Mouse (Mus musculus) gastrocnemius, adult 18-20 months (tissue): Measurements from ENCODE around the gene Wfdc11. TPM values are rescaled to one million over a fixed set of nuclear protein-coding genes. Genes with fewer than 3 reads are reported as not detected.
"Not testable (repeated sequence)": the region's sequence is repeated elsewhere in the genome, so short reads cannot be mapped to it uniquely, and the experiment has no call there.

ENCODE experiments used
- DNase-seq: peaks from one replicate; pipeline ENCODE4 v3.0.0; 2021; ENCODE audit warnings: low spot score
- long read RNA-seq, 2 experiments: library from polyadenylated mRNA; stranded (forward); transcript quantifications; one replicate each; pipeline ENCODE4 v2.0.0; 2021
- total RNA-seq, 2 experiments: library from RNA; stranded (reverse); gene quantifications; 2 replicates each; pipeline ENCODE4 v1.2.3; 2021

The Wfdc11 gene
- not detected for total RNA-seq
- long read RNA-seq, experiment 1, result 0 reads
- long read RNA-seq, experiment 2, result 0 reads

DNA sequence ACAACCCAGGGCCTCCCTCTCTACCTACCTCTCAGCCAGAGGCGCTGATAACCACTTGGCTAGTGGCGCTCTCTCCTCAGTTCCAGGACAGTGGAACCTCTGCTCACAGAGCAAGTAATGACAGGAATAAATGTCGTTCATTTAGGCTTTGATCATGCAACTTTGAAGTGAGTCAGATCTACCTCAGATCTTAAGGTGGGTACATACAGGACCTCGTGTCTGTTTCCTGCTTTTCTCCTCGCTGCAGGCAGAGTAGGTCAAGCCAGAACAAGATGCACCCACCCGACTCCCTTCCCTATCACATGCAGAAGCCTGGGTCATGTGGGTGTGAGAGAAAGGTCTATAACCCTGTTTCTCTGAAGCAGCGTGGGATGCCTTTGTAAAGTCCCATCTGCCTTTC is at the start of gene Wfdc11:
Gene Wfdc11, minus strand, starts transcription at position 101 of the 400 bp plus-strand sequence.
- DNase-seq, result no peak

DNA sequence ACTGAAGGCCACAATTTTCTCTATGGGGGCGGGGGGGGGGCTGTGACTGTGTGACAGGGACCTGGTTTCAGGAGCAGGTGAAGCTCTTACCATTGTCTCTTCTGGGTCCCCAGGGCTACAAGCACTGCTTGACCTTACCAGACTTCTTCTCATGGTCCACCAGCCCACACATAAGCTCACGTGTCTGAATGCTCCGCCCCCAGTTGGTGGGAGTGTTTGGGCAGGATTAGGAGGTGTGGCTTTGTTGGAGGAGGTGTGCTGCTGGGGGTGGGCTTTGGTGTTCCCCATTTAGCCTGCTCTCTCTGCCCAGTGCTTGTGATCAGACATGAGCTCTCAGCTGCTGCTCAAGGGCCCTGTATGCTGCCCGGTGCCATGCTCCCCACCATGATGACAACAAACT is 49.4 kb upstream of the Wfdc11 start:
- no peak for DNase-seq

DNA sequence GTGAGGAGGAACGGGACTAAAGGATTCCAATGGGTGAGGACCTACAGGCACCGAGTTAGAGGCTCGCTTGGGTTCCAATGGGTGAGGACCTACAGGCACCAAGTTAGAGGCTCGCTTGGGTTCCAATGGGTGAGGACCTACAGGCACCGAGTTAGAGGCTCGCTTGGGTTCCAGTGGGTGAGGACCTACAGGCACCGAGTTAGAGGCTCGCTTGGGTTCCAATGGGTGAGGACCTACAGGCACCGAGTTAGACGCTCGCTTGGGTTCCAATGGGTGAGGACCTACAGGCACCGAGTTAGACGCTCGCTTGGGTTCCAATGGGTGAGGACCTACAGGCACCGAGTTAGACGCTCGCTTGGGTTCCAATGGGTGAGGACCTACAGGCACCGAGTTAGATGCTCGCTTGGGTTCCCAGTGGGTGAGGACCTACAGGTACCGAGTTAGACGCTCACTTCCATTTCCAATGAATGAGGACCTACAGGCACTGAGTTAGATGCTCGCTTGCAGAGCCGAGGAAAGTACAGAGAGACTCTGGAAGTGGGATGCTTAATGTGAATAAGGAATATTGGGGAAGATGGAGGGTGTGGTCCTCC is 42.4 kb upstream of the Wfdc11 start:
- not testable (repeated sequence) for DNase-seq

DNA sequence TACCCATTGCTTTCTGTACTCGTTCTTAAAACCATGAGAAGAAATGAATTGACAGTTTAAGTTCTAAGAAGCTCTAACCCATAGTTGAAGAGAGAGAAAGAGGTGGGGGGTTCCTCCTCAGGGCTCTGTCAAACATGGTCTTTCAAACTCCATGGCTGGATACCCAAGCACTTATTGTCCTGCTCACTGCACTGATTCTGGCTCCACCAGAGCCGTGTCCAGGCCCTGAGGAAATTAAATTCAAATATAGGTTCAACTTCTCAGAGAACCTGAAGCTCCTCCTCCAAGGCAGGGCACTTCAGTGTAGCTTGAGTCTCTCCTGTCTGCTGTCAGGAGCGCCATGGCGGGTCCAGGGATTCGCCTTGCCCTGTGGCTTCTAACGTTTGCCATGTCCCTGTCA is 41.1 kb upstream of the Wfdc11 start, which contains the start of gene Spint5:
Gene Spint5, plus strand, starts transcription at position 301 of the 400 bp plus-strand sequence.
- DNase-seq, result no peak

DNA sequence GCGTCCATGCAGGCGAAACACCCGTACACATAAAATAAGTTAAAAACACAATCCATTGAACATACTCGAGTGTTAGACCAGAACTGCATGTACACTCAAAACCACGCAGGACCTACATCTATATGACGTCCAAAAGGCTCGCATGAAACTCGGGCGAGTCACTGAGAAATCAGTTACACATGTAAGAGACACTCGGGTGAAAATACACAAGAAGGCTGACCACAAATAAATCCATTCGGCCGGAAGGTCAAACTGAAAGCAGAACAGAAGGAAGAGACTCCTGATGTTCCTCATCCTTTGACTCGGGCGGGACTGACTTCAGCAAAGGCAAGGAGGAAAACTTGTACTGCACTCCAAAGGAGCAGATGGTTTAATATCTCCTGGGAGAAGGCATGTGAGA is 32.1 kb upstream of the Wfdc11 start:
- DNase-seq, result no peak

DNA sequence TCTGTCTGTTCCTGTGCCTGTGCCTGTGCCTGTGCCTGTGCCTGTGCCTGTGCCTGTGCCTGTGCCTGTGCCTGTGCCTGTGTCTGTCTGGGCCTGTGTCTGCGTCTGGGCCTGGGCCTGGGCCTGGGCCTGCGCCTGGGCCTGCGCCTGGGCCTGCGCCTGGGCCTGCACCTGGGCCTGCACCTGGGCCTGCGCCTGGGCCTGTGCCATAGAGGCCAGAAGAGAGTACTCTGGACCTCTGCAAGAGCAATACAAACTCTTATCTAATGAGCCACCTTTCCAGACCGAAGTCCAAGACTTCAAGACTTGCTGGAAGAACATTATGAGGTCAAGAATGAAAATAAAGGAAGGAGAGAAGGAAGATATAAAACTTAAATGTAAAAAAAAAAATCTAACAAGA is 31.4 kb upstream of the Wfdc11 start:
- no peak for DNase-seq

DNA sequence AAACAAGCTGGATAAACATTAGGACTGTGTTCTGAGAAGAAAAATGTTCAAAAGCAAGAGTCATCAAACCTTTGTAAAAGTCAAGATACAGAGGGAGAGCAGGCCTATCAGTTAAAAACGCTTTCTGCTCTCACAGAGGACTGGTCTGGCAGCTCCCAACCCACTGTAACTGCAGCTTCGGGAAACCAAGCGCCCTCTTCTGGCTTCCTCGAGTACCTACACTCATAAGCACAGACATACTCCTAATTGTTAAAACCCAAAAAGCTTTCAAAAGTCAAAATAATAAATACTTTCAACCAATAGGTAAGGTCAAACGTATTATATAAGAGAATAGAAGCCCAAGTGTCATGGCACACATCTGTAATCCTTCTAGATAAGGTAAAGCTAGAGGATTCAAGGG is 30.3 kb upstream of the Wfdc11 start:
- no peak for DNase-seq

DNA sequence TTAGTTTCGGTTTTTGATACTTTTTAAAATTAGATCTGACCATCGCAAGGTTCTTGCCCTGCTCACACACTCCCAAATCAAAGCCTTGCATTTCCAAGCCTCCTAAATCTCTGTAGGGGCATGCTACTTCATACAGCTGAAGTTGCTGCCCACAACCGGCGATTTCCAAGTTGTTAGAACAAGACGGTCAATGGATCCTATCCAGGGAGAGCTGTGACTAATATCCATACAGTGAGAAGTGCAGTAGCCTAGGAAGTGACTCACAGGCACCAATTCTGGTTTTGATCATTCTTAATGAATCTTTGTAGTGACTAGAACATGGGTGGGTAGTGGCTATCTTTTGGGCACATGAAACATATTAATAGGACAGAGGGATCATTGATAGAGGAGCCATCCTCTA is 27.9 kb upstream of the Wfdc11 start:
- DNase-seq, result no peak

DNA sequence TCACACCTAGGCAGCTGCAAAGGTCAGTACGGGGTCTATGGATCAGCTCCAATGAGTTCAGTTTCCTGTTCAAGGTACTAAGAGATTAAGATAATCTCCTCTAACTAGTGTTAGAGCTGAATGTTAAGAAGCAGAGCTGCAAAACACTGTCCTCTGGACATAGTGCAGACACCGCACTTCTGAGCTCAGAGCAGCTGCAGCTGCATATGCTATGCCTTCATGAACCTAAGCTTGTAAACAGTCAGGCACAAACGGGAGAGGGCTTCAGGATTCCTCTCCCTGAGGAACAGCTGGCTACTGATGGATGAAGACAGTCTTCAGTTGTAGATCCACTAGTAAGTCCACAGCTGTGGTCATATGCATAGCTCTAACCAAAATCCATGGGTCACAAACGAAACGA is 27.1 kb upstream of the Wfdc11 start:
- no peak for DNase-seq

DNA sequence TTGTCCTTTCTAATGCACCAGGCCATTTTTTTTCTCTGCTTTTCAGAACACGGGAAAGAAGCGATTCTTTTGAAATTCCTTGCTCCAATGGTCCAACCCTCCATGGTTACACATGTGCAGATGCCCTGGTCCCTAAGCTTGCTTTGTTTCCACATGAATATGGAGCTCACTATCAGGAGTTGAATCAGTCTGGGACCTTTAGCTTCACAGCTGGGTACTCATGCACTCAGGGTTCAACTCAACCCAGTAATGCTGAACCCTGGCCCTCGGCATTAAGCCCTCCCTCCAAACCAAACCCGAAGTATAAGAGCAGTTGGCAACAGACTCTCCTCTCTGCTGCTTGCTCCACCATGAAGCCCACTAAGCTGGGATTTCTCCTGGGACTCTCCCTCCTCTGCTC is 24.3 kb upstream of the Wfdc11 start, which contains the start of gene Spint4:
Gene Spint4, plus strand, starts transcription at position 301 of the 400 bp plus-strand sequence.
- DNase-seq, result no peak

DNA sequence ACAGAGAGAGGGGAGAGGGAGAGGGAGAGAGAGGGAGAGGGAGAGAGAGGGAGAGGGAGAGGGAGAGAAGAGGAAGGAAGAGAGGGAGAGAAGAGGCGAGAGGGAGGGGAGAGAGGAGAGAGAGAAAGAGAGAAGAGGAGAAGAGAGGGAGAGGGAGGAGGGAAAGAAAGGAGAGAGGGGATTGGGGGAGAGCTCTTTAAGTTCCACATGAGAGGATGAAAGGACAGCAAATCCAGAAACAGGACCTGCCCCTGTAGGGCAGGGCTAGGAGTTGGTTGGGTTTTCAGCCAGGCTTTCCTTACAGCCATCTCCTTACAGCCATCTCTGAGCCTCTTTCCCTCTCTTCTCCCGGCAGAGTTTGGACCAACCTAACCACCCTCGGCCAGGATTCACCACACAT is 10.9 kb upstream of the Wfdc11 start, which contains the start of gene Wfdc13:
Gene Wfdc13, plus strand, starts transcription at position 301 of the 400 bp plus-strand sequence.
- no peak for DNase-seq

DNA sequence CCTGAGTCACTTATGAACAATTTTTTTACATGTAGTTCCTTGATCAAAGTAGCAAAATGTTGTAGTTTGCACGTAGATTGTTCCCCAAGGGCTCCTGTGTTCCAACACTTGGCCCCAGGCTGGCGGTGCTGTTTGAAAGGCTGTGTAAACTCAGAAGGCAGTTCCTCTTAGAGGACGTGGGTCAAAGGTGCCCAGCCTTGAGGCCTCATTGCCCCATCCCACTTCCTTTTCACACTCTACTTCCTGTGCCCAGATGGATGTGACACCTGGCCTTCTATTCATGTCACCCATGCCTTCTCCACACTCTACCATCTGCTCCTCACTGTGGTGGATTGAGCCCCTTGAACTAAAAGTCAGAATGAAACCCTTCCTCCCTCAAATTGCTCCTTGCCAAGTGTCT is 6.0 kb upstream of the Wfdc11 start:
- DNase-seq, result no peak

DNA sequence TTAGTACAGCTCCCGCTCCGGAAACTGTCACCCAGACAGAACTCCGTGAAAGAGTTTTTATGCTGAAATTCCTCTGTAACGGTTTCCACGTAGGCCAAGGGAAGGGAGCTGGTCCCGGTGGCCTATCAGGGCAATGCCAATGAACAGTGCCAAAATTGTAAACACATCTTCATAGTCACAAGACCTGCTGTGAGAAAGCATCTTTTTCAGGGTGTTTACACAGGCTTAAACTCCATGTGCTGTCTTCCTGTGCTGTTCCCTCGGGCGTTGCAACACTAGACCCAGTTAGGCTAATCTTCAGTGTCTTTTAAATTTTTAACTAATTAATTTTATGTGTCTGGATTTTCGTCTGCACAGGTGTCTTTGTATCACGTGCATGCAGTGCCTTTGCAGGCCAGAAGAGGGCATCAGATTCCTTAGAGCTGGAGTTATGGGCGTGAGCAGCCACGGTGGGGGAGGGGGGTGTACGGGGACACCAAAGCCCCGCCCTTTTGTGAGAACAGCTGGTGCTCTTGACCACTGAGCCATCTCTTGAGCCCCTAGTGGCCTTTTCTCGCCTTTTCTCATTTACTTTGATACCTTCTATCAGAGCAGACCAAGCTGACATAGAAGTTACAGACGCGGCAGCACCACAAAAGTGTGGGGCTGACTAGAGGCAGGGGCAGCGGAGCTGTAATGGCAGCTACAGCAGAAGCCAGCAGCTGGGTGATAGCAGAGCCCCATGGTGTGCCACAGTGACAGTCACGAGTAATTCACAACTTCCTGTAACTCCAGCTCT is 5.2 kb upstream of the Wfdc11 start:
- peak; percentile 62 for DNase-seq

DNA sequence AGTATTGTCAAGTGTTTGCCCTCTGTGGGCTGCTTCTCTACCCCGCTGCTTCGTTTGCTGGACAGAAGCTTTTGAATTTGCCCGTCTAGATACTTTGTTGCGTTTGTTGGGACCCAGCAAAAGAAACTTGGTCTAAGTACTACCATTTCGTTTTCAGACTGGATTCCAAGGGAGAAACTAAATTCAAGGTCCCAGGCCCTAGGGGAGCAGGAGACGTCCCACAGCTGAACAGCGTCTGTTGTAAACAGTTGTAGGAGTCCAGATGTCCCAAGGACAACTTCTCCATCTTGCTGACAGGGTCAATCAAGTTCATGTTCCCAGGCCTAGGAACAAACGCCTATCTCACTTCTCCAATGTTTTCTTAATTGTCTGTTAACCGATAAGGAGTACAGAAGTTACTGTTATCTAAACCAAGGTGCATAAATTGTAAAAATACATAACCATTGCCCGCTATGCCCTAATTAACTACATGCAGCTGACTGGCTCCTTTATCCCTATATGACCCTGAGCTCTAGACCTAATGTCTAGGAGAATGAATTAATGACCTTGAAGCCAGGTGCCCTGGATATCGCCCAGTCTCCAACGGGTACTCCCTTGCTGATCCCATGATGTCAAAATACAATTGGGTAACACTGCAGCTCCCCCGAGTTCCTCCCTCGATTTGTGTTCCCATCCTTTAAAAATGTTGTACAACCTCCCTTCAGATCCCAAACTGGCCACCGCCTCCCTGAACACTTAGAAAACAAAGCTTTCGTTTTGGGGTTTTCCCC is 3.2 kb upstream of the Wfdc11 start:
- no peak for DNase-seq

DNA sequence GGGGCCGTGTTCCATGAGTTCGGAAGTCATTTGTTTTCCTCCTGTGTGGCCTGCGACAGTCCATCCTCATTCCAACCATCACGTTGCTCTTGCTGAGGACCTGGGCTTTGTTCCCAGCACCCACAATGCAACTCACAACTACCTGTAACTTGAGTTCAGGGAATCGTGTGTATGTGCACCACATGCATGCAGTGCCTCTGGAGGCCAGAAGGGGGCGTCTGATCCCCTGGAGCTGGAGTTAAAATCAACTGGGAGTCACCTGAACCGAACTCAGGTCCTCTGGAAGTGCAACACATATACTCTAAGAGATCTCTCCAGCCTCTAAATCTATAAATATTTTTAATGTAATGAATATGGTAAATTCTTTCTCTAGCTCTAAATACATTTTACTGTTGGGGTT is 2.2 kb upstream of the Wfdc11 start:
- no peak for DNase-seq

DNA sequence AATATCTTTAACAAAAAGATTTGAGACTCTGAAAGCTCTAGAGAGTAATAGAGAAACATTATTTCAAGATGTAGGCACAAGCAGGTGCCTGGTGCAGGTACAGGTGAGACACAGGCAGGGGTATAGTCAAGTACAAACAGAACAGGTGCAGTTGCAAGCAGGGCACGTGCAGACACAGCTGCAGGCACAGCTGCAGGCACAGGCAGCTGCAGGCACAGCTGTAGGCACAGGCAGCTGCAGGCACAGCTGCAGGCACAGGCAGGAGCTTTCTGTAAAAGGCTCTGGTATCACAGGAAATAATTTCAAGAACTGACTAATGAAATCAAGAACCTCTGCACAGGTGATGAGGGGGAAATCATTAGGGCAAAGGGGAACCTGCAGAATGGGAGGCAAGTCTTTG is 2.9 kb downstream of the Wfdc11 start:
- no peak for DNase-seq

DNA sequence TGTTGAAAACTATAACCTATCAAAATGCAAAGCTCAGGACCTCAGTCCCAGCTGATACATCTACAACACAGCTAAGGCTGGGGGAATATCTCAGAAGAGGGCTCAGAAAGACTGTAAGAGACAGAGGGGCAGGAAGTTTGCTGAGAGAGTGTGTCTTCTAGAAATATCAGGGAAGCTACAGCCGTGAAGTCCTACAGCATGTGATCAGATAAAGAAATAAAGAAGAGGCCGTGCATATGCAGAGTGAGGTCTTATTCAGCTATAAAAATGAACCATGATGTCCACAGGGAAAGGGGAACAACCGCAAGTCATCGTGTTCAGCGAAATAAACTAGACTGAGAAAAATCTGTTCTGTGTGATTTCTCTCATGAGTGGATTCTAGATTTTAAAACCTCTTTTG is 3.6 kb downstream of the Wfdc11 start:
- DNase-seq, result no peak

DNA sequence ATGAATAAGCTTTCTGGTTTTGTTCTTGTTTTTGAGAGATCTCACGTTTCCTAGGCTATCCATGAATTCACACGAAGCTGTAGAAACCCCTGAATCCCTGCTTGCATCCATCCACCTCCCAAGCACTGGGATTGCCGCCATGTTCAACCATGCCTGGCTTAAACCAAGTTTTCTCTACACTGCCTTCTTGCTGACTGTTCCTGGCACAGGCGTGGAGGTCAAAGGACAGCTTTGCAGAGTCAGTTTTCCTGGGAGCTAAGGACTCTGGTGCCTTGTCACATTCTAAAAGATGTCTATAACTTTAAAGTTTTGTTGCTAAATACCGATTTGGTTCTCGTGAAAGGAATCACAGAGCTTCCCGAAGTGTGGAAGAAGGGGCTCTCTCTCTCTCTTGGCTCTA is 9.0 kb downstream of the Wfdc11 start:
- no peak for DNase-seq

DNA sequence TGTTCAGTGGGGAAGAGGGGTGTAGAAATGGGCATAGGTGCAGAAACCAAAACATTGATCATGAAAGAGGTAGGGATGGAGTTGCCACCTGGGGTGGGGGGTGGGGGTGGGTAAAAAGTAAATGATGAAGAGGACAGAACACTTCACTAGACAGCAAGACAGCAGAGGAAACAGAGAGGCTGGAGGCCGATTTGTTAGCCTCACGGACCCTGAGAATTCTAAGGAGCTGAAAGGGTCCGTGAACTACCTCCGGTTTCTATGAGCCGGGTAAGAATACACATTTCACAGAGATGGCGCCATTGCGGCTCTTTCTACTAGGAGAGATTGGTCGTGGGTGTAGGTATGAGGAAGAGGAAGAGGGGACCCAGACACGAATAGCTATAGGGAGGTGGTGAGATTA is 17.4 kb downstream of the Wfdc11 start, which contains the start of gene Wfdc9:
Gene Wfdc9, minus strand, starts transcription at position 101 of the 400 bp plus-strand sequence.
- no peak for DNase-seq

DNA sequence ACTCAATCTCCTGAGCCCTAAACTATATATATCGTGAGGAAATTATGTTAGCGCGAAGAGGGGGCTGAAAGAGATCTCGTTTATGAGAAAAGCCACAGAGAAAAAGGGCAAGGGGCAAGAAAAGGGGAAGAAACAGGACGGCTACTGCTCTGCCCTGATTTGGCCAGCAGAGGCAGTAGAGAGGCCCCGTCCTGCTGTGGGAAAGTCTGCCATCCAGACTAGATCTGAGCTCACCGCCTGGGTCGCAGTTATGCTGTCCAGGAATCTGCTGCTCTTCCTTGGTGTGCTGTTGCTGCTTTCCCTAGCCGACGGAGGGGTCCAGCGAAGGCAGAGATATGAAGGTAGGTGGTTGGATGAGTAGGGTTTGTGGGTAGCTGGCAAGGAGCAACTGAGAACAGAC is 18.0 kb downstream of the Wfdc11 start, which contains the start of gene Wfdc10:
Gene Wfdc10, plus strand, starts transcription at position 189 of the 400 bp plus-strand sequence.
- peak; percentile 17 for DNase-seq

DNA sequence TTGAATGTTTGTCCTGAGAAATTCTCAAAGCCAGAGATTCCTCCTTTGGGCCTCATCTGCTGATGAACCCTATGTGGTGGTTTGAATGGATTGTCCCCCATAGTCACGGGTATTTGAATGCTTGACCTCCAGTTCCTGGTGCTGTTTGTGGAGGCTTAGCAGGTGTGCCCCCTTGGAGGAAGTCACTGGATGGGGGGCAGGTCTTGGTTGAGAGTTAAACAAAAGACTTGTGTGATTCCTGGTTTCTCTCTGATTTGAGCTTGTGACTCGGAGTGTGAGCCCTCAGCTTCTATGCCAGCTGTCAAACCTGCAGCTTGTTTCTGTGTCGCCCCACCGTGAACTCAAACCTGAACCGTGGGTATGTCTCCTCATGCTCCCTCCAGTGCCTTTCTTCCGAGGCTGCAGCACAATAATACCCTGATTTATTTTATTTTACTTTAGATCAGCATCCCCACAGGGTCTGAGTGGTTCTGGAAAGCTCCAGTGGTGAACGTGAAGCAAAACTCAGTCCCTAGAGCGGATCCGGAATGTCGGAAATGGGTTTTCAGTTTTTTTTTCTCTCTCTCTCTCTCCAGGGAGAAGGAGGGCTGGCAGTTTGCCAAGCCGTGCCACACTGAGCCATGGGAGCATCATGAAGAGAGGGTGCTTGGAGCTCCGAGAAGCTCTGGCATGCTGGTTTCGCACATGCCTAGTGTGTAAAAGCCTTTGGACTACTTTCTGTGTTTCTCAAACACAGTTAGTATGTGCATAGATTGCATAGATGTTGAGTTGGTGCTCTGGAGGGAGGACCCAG is 31.8 kb downstream of the Wfdc11 start:
- DNase-seq, result no peak
